Mouse (Mus musculus) frontal cortex, postnatal 25 days (tissue): Measurements from ENCODE around the gene Ccl9.
A peak's percentile ranks its signal among the peaks of the same experiment; 100 is the strongest.
"Not testable (repeated sequence)": the region's sequence is repeated elsewhere in the genome, so short reads cannot be mapped to it uniquely, and the experiment has no call there.

Source experiments
- DNase-seq, 2 experiments: peaks; one replicate each; pipeline ENCODE4 v3.0.0; 2022; ENCODE audit warnings: low spot score in 2 of 2

Ccl9 gene

GRCm38 (mm10) chr11:83580699-83581232 is 2.3 kb upstream of the Ccl9 start:
- DNase-seq, result no peak

- no peak for DNase-seq
Observed at GRCm38 (mm10) chr11:83578999-83579398, 563 bp upstream of the Ccl9 start.

- no peak for DNase-seq
Observed at GRCm38 (mm10) chr11:83576927-83577555, 1.4 kb downstream of the Ccl9 start.

- no peak for DNase-seq
Observed at GRCm38 (mm10) chr11:83572834-83573233, 5.6 kb downstream of the Ccl9 start.

GRCm38 (mm10) chr11:83572223-83572622 is 6.2 kb downstream of the Ccl9 start:
- DNase-seq, result no peak

GRCm38 (mm10) chr11:83570189-83570588 is 8.2 kb downstream of the Ccl9 start:
- no peak for DNase-seq

- DNase-seq, result no peak
Observed at GRCm38 (mm10) chr11:83569249-83569648, 9.2 kb downstream of the Ccl9 start.

- DNase-seq, result no peak
Observed at GRCm38 (mm10) chr11:83568786-83569185, 9.7 kb downstream of the Ccl9 start.

GRCm38 (mm10) chr11:83568061-83568460 is 10.4 kb downstream of the Ccl9 start:
- DNase-seq, result no peak

GRCm38 (mm10) chr11:83567311-83567710 is 11.1 kb downstream of the Ccl9 start:
- no peak for DNase-seq

- no peak for DNase-seq
Observed at GRCm38 (mm10) chr11:83566617-83567016, 11.8 kb downstream of the Ccl9 start.

- DNase-seq, result no peak
Observed at GRCm38 (mm10) chr11:83563754-83564153, 14.7 kb downstream of the Ccl9 start.

GRCm38 (mm10) chr11:83562311-83562887 is 16.0 kb downstream of the Ccl9 start:
- no peak for DNase-seq

GRCm38 (mm10) chr11:83560405-83560804 is 18.0 kb downstream of the Ccl9 start:
- no peak for DNase-seq

- no peak for DNase-seq
Observed at GRCm38 (mm10) chr11:83557074-83557473, 21.4 kb downstream of the Ccl9 start.

- peak in 1 of 2 experiments; percentile 5 for DNase-seq
Observed at GRCm38 (mm10) chr11:83556085-83556781, 22.2 kb downstream of the Ccl9 start.

- DNase-seq, result no peak
Observed at GRCm38 (mm10) chr11:83551668-83552067, 26.8 kb downstream of the Ccl9 start.

GRCm38 (mm10) chr11:83551037-83551436 is 27.4 kb downstream of the Ccl9 start:
- not testable (repeated sequence) for DNase-seq

- no peak for DNase-seq
Observed at GRCm38 (mm10) chr11:83550186-83550632, 28.2 kb downstream of the Ccl9 start.

GRCm38 (mm10) chr11:83544214-83544613 is 34.2 kb downstream of the Ccl9 start:
- DNase-seq, result no peak

GRCm38 (mm10) chr11:83541415-83541814 is 37.0 kb downstream of the Ccl9 start:
- no peak for DNase-seq

GRCm38 (mm10) chr11:83540931-83541330 is 37.5 kb downstream of the Ccl9 start:
- DNase-seq, result no peak
